Mouse (Mus musculus): ENCODE data around the gene Npff. TPM values are rescaled to one million over a fixed set of nuclear protein-coding genes. Genes with fewer than 3 reads are reported as not detected.

The Npff gene
- polyA plus RNA-seq, 1 experiment: 0.84 TPM

DNA sequence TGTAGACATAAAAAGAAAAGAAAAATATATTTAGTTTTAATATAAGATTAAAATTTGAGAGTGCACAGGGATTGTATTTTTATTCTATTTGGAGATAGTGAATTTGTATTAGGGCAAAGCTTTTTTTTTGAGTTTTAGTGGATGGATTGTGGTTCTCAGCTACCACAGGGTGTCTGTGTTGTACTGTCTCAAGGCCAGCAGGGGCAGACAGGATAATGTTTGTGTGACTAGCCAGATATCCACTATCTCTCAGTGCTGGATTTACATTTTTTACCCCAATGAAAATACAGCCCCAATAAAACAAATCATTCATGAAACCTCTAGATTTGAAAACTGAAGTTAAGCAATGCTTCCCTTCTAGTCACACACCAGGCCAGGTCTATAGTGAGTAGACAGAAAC is 32.8 kb upstream of the Npff start:
- Histone ChIP-seq H3ac (ENCODE audit: control insufficient read depth, insufficient read length) (no peak overlapping the region), H3K4me2 (ENCODE audit: low read depth) (no peak overlapping the region), H3K79me2 (ENCODE audit: control insufficient read depth, insufficient read depth) (no peaks in the 10 kb centered on the region), H3K4me3 (no peak overlapping the region), H3K27me3 (ENCODE audit: control insufficient read depth, insufficient read depth, insufficient read length) (no peaks in the 10 kb centered on the region), H3K36me3 (ENCODE audit: control insufficient read depth, insufficient read depth) (peaks cover 53% of the 10 kb centered on the region)
- TF ChIP-seq POLR2A (IDR thresholded peaks at IDR 0.05; ENCODE audit: insufficient read length, low read depth): no peak
- TF ChIP-seq USF1 (IDR thresholded peaks at IDR 0.05; ENCODE audit: low read depth): no peak
- TF ChIP-seq TCF3 (IDR thresholded peaks at IDR 0.05; ENCODE audit: insufficient read length, low read depth): no peak
- TF ChIP-seq MAX (IDR thresholded peaks at IDR 0.05; ENCODE audit: low read depth): no peak
- no peak for TF ChIP-seq TCF12 (IDR thresholded peaks at IDR 0.05; ENCODE audit: insufficient read depth, poor library complexity, severe bottlenecking)

DNA sequence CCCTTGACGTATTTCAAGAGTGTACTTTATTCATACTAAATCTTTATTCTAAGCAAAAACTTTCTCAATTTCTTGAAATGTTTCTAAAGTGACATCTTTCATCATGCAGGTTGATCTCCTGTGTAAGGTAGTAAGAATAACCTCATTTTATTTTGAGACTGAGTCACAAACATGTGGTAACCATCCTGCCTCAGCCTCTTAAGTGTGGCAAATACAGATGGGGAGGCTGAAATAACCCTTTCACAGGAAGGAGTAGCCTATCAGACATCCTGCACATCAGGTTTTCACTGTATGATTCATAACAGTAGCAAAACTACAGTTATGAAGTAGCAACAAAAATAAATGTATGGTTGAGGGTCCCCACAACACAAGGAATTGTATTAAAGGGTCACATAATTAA is 30.8 kb upstream of the Npff start:
- Histone ChIP-seq H3K27me3 (ENCODE audit: control insufficient read depth, insufficient read depth, insufficient read length) (no peaks in the 10 kb centered on the region), H3K36me3 (ENCODE audit: control insufficient read depth, insufficient read depth) (peaks cover 58% of the 10 kb centered on the region), H3ac (ENCODE audit: control insufficient read depth, insufficient read length) (no peak overlapping the region), H3K4me2 (ENCODE audit: low read depth) (no peak overlapping the region), H3K4me3 (no peak overlapping the region), H3K79me2 (ENCODE audit: control insufficient read depth, insufficient read depth) (no peaks in the 10 kb centered on the region)
- TF ChIP-seq MYOG (IDR thresholded peaks at IDR 0.05; ENCODE audit: control insufficient read depth in 1 of 3, insufficient read depth in 1 of 3, insufficient read length in 2 of 3, low read depth in 2 of 3) (no peak), POLR2AphosphoS2 (IDR thresholded peaks at IDR 0.05; ENCODE audit: insufficient read length, low read depth) (no peak), USF1 (IDR thresholded peaks at IDR 0.05; ENCODE audit: low read depth) (no peak), E2F4 (IDR thresholded peaks at IDR 0.05; ENCODE audit: insufficient read depth) (no peak), TCF3 (IDR thresholded peaks at IDR 0.05; ENCODE audit: insufficient read length, low read depth) (no peak), POLR2A (IDR thresholded peaks at IDR 0.05; ENCODE audit: insufficient read length, low read depth) (no peak), MAX (IDR thresholded peaks at IDR 0.05; ENCODE audit: low read depth) (no peak), REST (IDR thresholded peaks at IDR 0.05; ENCODE audit: insufficient read depth, insufficient read length) (no peak), CEBPB (IDR thresholded peaks at IDR 0.05; ENCODE audit: insufficient read depth, poor library complexity, severe bottlenecking) (no peak), SRF (IDR thresholded peaks at IDR 0.05; ENCODE audit: control insufficient read depth, insufficient read length, low read depth) (no peak)

DNA sequence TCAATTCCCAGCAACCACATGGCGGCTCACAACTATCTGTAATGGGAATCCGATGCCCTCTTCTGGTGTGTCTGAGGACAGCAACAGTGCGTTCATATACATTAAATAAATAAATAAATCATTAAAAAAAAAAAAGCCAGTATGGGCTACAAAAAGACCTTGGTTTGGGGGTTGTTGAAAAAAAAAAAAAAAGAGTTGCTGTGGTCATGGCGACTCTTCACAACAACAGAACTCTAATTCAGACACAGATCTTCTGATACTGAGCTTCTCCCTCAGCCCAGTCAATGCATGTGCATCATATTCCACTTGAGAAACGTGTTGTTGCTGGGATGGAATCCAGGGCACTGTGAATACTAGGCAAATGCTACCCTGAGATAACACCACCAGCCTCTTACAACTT is 27.9 kb upstream of the Npff start:
- Histone ChIP-seq H3ac (ENCODE audit: control insufficient read depth, insufficient read length) (no peak overlapping the region), H3K4me2 (ENCODE audit: low read depth) (no peak overlapping the region), H3K4me3 (no peak overlapping the region), H3K79me2 (ENCODE audit: control insufficient read depth, insufficient read depth) (no peaks in the 10 kb centered on the region), H3K36me3 (ENCODE audit: control insufficient read depth, insufficient read depth) (peaks cover 61% of the 10 kb centered on the region), H3K27me3 (ENCODE audit: control insufficient read depth, insufficient read depth, insufficient read length) (no peaks in the 10 kb centered on the region)
- TF ChIP-seq MYOD1 (IDR thresholded peaks at IDR 0.05; ENCODE audit: control insufficient read depth in 1 of 3, insufficient read length in 2 of 3, low read depth in 2 of 3) (no peak), POLR2A (IDR thresholded peaks at IDR 0.05; ENCODE audit: insufficient read length, low read depth) (no peak), POLR2AphosphoS2 (IDR thresholded peaks at IDR 0.05; ENCODE audit: insufficient read length, low read depth) (no peak), TCF3 (IDR thresholded peaks at IDR 0.05; ENCODE audit: insufficient read length, low read depth) (no peak), MAX (IDR thresholded peaks at IDR 0.05; ENCODE audit: low read depth) (no peak), MYOG (IDR thresholded peaks at IDR 0.05; ENCODE audit: control insufficient read depth in 1 of 3, insufficient read depth in 1 of 3, insufficient read length in 2 of 3, low read depth in 2 of 3) (no peak), CEBPB (IDR thresholded peaks at IDR 0.05; ENCODE audit: insufficient read depth, poor library complexity, severe bottlenecking) (no peak), USF1 (IDR thresholded peaks at IDR 0.05; ENCODE audit: low read depth) (no peak), SRF (IDR thresholded peaks at IDR 0.05; ENCODE audit: control insufficient read depth, insufficient read length, low read depth) (no peak), REST (IDR thresholded peaks at IDR 0.05; ENCODE audit: insufficient read depth, insufficient read length) (no peak), TCF12 (IDR thresholded peaks at IDR 0.05; ENCODE audit: insufficient read depth, poor library complexity, severe bottlenecking) (no peak), E2F4 (IDR thresholded peaks at IDR 0.05; ENCODE audit: insufficient read depth) (no peak)

DNA sequence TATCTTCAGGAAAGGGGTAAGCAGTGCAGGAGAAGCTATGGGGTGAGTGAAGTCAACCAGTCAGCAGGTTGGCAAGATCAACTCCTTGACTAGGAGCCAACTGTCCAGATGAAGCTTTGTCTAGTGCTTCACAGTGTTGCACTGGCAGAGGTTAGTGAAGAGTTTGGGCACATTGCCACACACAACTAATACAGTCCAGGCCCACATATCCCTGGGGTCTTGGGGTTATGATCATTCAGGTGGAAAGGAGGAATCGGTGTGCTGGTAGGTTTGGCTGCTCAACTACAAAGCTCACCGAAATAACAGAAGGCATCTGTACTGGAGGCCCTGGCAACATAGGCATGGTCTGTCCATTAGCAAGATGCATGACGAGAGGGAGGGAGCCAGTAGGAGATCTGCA is 22.7 kb upstream of the Npff start:
- no peak for TF ChIP-seq CEBPB (IDR thresholded peaks at IDR 0.05; ENCODE audit: insufficient read depth, poor library complexity, severe bottlenecking)
- TF ChIP-seq USF1 (IDR thresholded peaks at IDR 0.05; ENCODE audit: low read depth): no peak
- TF ChIP-seq MYOG (IDR thresholded peaks at IDR 0.05; ENCODE audit: control insufficient read depth in 1 of 3, insufficient read depth in 1 of 3, insufficient read length in 2 of 3, low read depth in 2 of 3): no peak
- no peak for TF ChIP-seq SRF (IDR thresholded peaks at IDR 0.05; ENCODE audit: control insufficient read depth, insufficient read length, low read depth)
- no peak for TF ChIP-seq MAX (IDR thresholded peaks at IDR 0.05; ENCODE audit: low read depth)
- TF ChIP-seq POLR2A (IDR thresholded peaks at IDR 0.05; ENCODE audit: insufficient read length, low read depth): no peak
- no peak for TF ChIP-seq TCF12 (IDR thresholded peaks at IDR 0.05; ENCODE audit: insufficient read depth, poor library complexity, severe bottlenecking)
- no peak for TF ChIP-seq E2F4 (IDR thresholded peaks at IDR 0.05; ENCODE audit: insufficient read depth)
- no peak for TF ChIP-seq REST (IDR thresholded peaks at IDR 0.05; ENCODE audit: insufficient read depth, insufficient read length)
- TF ChIP-seq MYOD1 (IDR thresholded peaks at IDR 0.05; ENCODE audit: control insufficient read depth in 1 of 3, insufficient read length in 2 of 3, low read depth in 2 of 3): no peak
- TF ChIP-seq TCF3 (IDR thresholded peaks at IDR 0.05; ENCODE audit: insufficient read length, low read depth): no peak
- no peak for TF ChIP-seq POLR2AphosphoS2 (IDR thresholded peaks at IDR 0.05; ENCODE audit: insufficient read length, low read depth)

More for the DNA sequence above, 22.7 kb upstream of the Npff start:
- peaks cover 64% of the 10 kb centered on the region for H3K36me3 ChIP-seq (ENCODE audit: control insufficient read depth, insufficient read depth)
- no peaks in the 10 kb centered on the region for H3K27me3 ChIP-seq (ENCODE audit: control insufficient read depth, insufficient read depth, insufficient read length)
- no peak overlapping the region for H3K4me2 ChIP-seq (ENCODE audit: low read depth)
- H3ac ChIP-seq (ENCODE audit: control insufficient read depth, insufficient read length): no peak overlapping the region
- no peak overlapping the region for H3K4me3 ChIP-seq
- no peaks in the 10 kb centered on the region for H3K79me2 ChIP-seq (ENCODE audit: control insufficient read depth, insufficient read depth)
